Mouse (Mus musculus): ENCODE measurements around the gene Lck. TPM values are rescaled to one million over a fixed set of nuclear protein-coding genes. Genes with fewer than 3 reads are reported as not detected.

Gene Lck
- polyA plus RNA-seq, 1 experiment from 2014 or later = 10.6 TPM

Small RNA genes lying within 50 kb of the gene (microRNA-seq; reads per million reads assigned to microRNA genes)
- gene Mir8119 = not detected

Other genes starting within 250 kb of the Lck start
- gene Rbbp4, start 238.3 kb downstream of the Lck start, polyA plus RNA-seq (2014; fragmentation: Nextera tagmentation; extraction: Ambion mirVana) = 251 and 261 TPM in 2 replicates
- gene Zbtb8os, start 237.9 kb downstream of the Lck start, polyA plus RNA-seq (2014; fragmentation: Nextera tagmentation; extraction: Ambion mirVana) = 17.7 and 23.7 TPM in 2 replicates
- gene Zbtb8a, start 195.5 kb downstream of the Lck start, polyA plus RNA-seq (2014; fragmentation: Nextera tagmentation; extraction: Ambion mirVana) = 11.4 and 14.6 TPM in 2 replicates
- 15.0 and 17.6 TPM in 2 replicates for gene Zbtb8b, start 132.8 kb downstream of the Lck start, polyA plus RNA-seq (2014; fragmentation: Nextera tagmentation; extraction: Ambion mirVana)
- gene Bsdc1, start 112.1 kb downstream of the Lck start, polyA plus RNA-seq (2014; fragmentation: Nextera tagmentation; extraction: Ambion mirVana) = 29.5 and 33.8 TPM in 2 replicates
- gene Tssk3, start 82.6 kb downstream of the Lck start, polyA plus RNA-seq (2014; fragmentation: Nextera tagmentation; extraction: Ambion mirVana) = 0.16 and 0.46 TPM in 2 replicates
- gene Fam229a, start 82.5 kb downstream of the Lck start, polyA plus RNA-seq (2014; fragmentation: Nextera tagmentation; extraction: Ambion mirVana) = 0.55 and 0.78 TPM in 2 replicates
- gene Marcksl1, start 60.1 kb downstream of the Lck start, polyA plus RNA-seq (2014; fragmentation: Nextera tagmentation; extraction: Ambion mirVana) = 1,580 and 1,755 TPM in 2 replicates
- gene Hdac1, start 30.9 kb downstream of the Lck start, polyA plus RNA-seq (2014; fragmentation: Nextera tagmentation; extraction: Ambion mirVana) = 76.0 and 79.8 TPM in 2 replicates
- 0.39 and 1.0 TPM in 2 replicates for gene Fam167b, start 4.9 kb upstream of the Lck start, polyA plus RNA-seq (2014; fragmentation: Nextera tagmentation; extraction: Ambion mirVana)
- 226 and 227 TPM in 2 replicates for gene Eif3i, start 27.0 kb upstream of the Lck start, polyA plus RNA-seq (2014; fragmentation: Nextera tagmentation; extraction: Ambion mirVana)
- gene Tmem234, start 27.0 kb upstream of the Lck start, polyA plus RNA-seq (2014; fragmentation: Nextera tagmentation; extraction: Ambion mirVana) = 166 and 188 TPM in 2 replicates
- 2.7 and 5.4 TPM in 2 replicates for gene Dcdc2b, start 40.6 kb upstream of the Lck start, polyA plus RNA-seq (2014; fragmentation: Nextera tagmentation; extraction: Ambion mirVana)
- gene Iqcc, start 45.5 kb upstream of the Lck start, polyA plus RNA-seq (2014; fragmentation: Nextera tagmentation; extraction: Ambion mirVana) = 28.5 and 31.3 TPM in 2 replicates
- 127 and 128 TPM in 2 replicates for gene Ccdc28b, start 50.3 kb upstream of the Lck start, polyA plus RNA-seq (2014; fragmentation: Nextera tagmentation; extraction: Ambion mirVana)
- gene Txlna, start 67.4 kb upstream of the Lck start, polyA plus RNA-seq (2014; fragmentation: Nextera tagmentation; extraction: Ambion mirVana) = 48.5 and 52.9 TPM in 2 replicates
- 16.3 and 21.3 TPM in 2 replicates for gene Kpna6, start 99.1 kb upstream of the Lck start, polyA plus RNA-seq (2014; fragmentation: Nextera tagmentation; extraction: Ambion mirVana)
- 25.6 and 29.5 TPM in 2 replicates for gene Tmem39b, start 123.2 kb upstream of the Lck start, polyA plus RNA-seq (2014; fragmentation: Nextera tagmentation; extraction: Ambion mirVana)
- 120 and 125 TPM in 2 replicates for gene Khdrbs1, start 168.7 kb upstream of the Lck start, polyA plus RNA-seq (2014; fragmentation: Nextera tagmentation; extraction: Ambion mirVana)
- 199 and 211 TPM in 2 replicates for gene Ptp4a2, start 237.6 kb upstream of the Lck start, polyA plus RNA-seq (2014; fragmentation: Nextera tagmentation; extraction: Ambion mirVana)